Mouse (Mus musculus) thymus, adult 2 months (tissue): ENCODE measurements around the gene Olfr291.

ENCODE experiments used
- CTCF ChIP-seq: fragments of 200-500 bp; IDR thresholded peaks from 2 replicates; pipeline ENCODE4 v1.5.1; 2012; ENCODE audit warnings: mild to moderate bottlenecking, control low read depth, low read length, moderate library complexity, borderline replicate concordance; ENCODE audit not compliant: control insufficient read depth, poor library complexity, insufficient read depth; ENCODE audit errors: extremely low read depth
- POLR2A ChIP-seq: fragments of 200-500 bp; IDR thresholded peaks from 2 replicates; pipeline ENCODE4 v1.6.1; 2012; ENCODE audit warnings: mild to moderate bottlenecking, low read length, control low read depth, moderate library complexity; ENCODE audit not compliant: control insufficient read depth, poor library complexity, insufficient read depth; ENCODE audit errors: extremely low read depth

- TF ChIP-seq CTCF: no peak
- no peak for TF ChIP-seq POLR2A
Observed at GRCm38 (mm10) chr7:84805224-84805623, 48.1 kb upstream of the Olfr291 start.
